Mouse (Mus musculus) limb, embryonic 10.5 days (tissue): ENCODE results near the gene Tsc1. TPM values are rescaled to one million over a fixed set of nuclear protein-coding genes. Genes with fewer than 3 reads are reported as not detected.
A peak's percentile ranks its signal among the peaks of the same experiment; 100 is the strongest.

Experiments
- DNase-seq: peaks from one replicate; pipeline ENCODE4 v3.0.0-alpha.2; 2017; ENCODE audit warnings: low spot score
- H3K27ac ChIP-seq: fragments of 300-500 bp; sonication (generic); 2 replicates; pipeline ENCODE4 v1.5.1; 2016; ENCODE audit warnings: mild to moderate bottlenecking
- H3K27me3 ChIP-seq: fragments of 300-500 bp; sonication (generic); 2 replicates; pipeline ENCODE4 v1.6.1; 2016; ENCODE audit warnings: low read depth, mild to moderate bottlenecking; ENCODE audit not compliant: poor library complexity, severe bottlenecking
- H3K36me3 ChIP-seq: fragments of 300-500 bp; sonication (generic); 2 replicates; pipeline ENCODE4 v1.6.1; 2016; ENCODE audit warnings: mild to moderate bottlenecking, moderate library complexity
- H3K4me1 ChIP-seq: fragments of 300-500 bp; sonication (generic); 2 replicates; pipeline ENCODE4 v1.6.1; 2016
- H3K4me3 ChIP-seq: fragments of 300-500 bp; sonication (generic); 2 replicates; pipeline ENCODE4 v1.5.1; 2016; ENCODE audit warnings: mild to moderate bottlenecking, moderate library complexity
- H3K9me3 ChIP-seq: fragments of 300-500 bp; sonication (generic); replicated peaks from 2 replicates; pipeline ENCODE4 v1.6.1; 2016; ENCODE audit warnings: mild to moderate bottlenecking
- WGBS: fragments of 180-500 bp; shearing (Covaris S2); methylation state at CpG from one replicate; pipeline ENCODE4 v1.1.7; 2016; 5-methylcytosine and 5-hydroxymethylcytosine counted together
- polyA plus RNA-seq: library from polyadenylated mRNA; unstranded; fragments of >200 nt; fragmentation: Nextera tagmentation; extraction: Ambion mirVana; gene quantifications from 2 replicates; pipeline ENCODE4 v1.2.1, GENCODE M21; 2016

Gene Tsc1
- 24.2 and 26.9 TPM in 2 replicates for polyA plus RNA-seq

GRCm38 (mm10) chr2:28640461-28641424, at the start of gene Tsc1:
TSS of gene Tsc1 (plus strand) at chr2:28641228.
- WGBS: 1% methylated on average over 47 of the region's 47 CpGs
- Histone ChIP-seq H3K4me1 (peaks cover 35% of the 10 kb centered on the region), H3K9me3 (no peaks in the 10 kb centered on the region), H3K27me3 (peaks cover 12% of the 10 kb centered on the region; the same call in 1 of the 2 replicates), H3K4me3 (peak within 1 kb of the TSS; percentile 86), H3K27ac (peak within 1 kb of the TSS; percentile 96), H3K36me3 (no peaks in the 10 kb centered on the region)
- peak; percentile 98 for DNase-seq

- no peaks in the 10 kb centered on the region for H3K4me1 ChIP-seq
- peaks cover 15% of the 10 kb centered on the region for H3K27me3 ChIP-seq
- no peak for DNase-seq
- 86% methylated on average over 2 of the region's 2 CpGs for WGBS
- no peak overlapping the region for H3K27ac ChIP-seq
- no peaks in the 10 kb centered on the region for H3K9me3 ChIP-seq
- H3K36me3 ChIP-seq: no peaks in the 10 kb centered on the region
- no peak overlapping the region for H3K4me3 ChIP-seq
Observed at GRCm38 (mm10) chr2:28591479-28591878, 49.5 kb upstream of the Tsc1 start.

GRCm38 (mm10) chr2:28592809-28593208, 48.2 kb upstream of the Tsc1 start:
- 6% methylated on average over 15 of the region's 15 CpGs for WGBS
- H3K4me3 ChIP-seq: no peak overlapping the region
- no peaks in the 10 kb centered on the region for H3K9me3 ChIP-seq
- H3K4me1 ChIP-seq: peaks cover 1% of the 10 kb centered on the region; the same call in 1 of the 2 replicates
- H3K36me3 ChIP-seq: no peaks in the 10 kb centered on the region
- H3K27ac ChIP-seq: no peak overlapping the region
- H3K27me3 ChIP-seq: peaks cover 15% of the 10 kb centered on the region; the same call in 1 of the 2 replicates
- peak; percentile 81 for DNase-seq

GRCm38 (mm10) chr2:28596021-28596420, 45.0 kb upstream of the Tsc1 start:
- Histone ChIP-seq H3K9me3 (no peaks in the 10 kb centered on the region), H3K36me3 (no peaks in the 10 kb centered on the region), H3K4me3 (no peak overlapping the region), H3K27me3 (peaks cover 15% of the 10 kb centered on the region; the same call in 1 of the 2 replicates), H3K27ac (no peak overlapping the region), H3K4me1 (peaks cover 16% of the 10 kb centered on the region)
- DNase-seq: no peak
- 77% methylated on average over 7 of the region's 7 CpGs for WGBS

- Histone ChIP-seq H3K4me1 (peaks cover 16% of the 10 kb centered on the region), H3K27me3 (peaks cover 15% of the 10 kb centered on the region; the same call in 1 of the 2 replicates), H3K9me3 (no peaks in the 10 kb centered on the region), H3K4me3 (no peak overlapping the region), H3K27ac (no peak overlapping the region), H3K36me3 (no peaks in the 10 kb centered on the region)
- DNase-seq: no peak
- 87% methylated on average over 7 of the region's 7 CpGs for WGBS
Observed at GRCm38 (mm10) chr2:28596998-28597397, 44.0 kb upstream of the Tsc1 start.

- Histone ChIP-seq H3K27me3 (peaks cover 12% of the 10 kb centered on the region; the same call in 1 of the 2 replicates), H3K9me3 (no peaks in the 10 kb centered on the region), H3K4me3 (no peak overlapping the region), H3K4me1 (peaks cover 16% of the 10 kb centered on the region), H3K27ac (no peak overlapping the region), H3K36me3 (no peaks in the 10 kb centered on the region)
- DNase-seq: no peak
- 77% methylated on average over 7 of the region's 7 CpGs for WGBS
Observed at GRCm38 (mm10) chr2:28597733-28598547, 43.1 kb upstream of the Tsc1 start.

GRCm38 (mm10) chr2:28598692-28599568, 42.1 kb upstream of the Tsc1 start:
- peaks cover 16% of the 10 kb centered on the region for H3K4me1 ChIP-seq
- H3K27ac ChIP-seq: 0 out of 2 replicates have a peak overlapping the region, but pooled peaks have one; percentile 32
- H3K27me3 ChIP-seq: 0 out of 2 replicates have a peak, but pooled peaks cover 2% of the 10 kb centered on the region
- DNase-seq: no peak
- no peaks in the 10 kb centered on the region for H3K9me3 ChIP-seq
- no peaks in the 10 kb centered on the region for H3K36me3 ChIP-seq
- 75% methylated on average over 12 of the region's 12 CpGs for WGBS
- H3K4me3 ChIP-seq: no peak overlapping the region

GRCm38 (mm10) chr2:28599569-28599900, 41.5 kb upstream of the Tsc1 start:
- peaks cover 16% of the 10 kb centered on the region for H3K4me1 ChIP-seq
- 78% methylated on average over 6 of the region's 6 CpGs for WGBS
- no peak for DNase-seq
- H3K4me3 ChIP-seq: no peak overlapping the region
- no peaks in the 10 kb centered on the region for H3K36me3 ChIP-seq
- H3K9me3 ChIP-seq: no peaks in the 10 kb centered on the region
- no peaks in the 10 kb centered on the region for H3K27me3 ChIP-seq
- no peak overlapping the region for H3K27ac ChIP-seq

- Histone ChIP-seq H3K9me3 (no peaks in the 10 kb centered on the region), H3K4me3 (no peak overlapping the region), H3K36me3 (no peaks in the 10 kb centered on the region), H3K27me3 (no peaks in the 10 kb centered on the region), H3K27ac (no peak overlapping the region), H3K4me1 (peaks cover 24% of the 10 kb centered on the region)
- 67% methylated on average over 12 of the region's 12 CpGs for WGBS
- no peak for DNase-seq
Observed at GRCm38 (mm10) chr2:28601720-28602590, 39.1 kb upstream of the Tsc1 start.

- DNase-seq: no peak
- no peak overlapping the region for H3K4me3 ChIP-seq
- H3K4me1 ChIP-seq: peaks cover 23% of the 10 kb centered on the region
- no peaks in the 10 kb centered on the region for H3K36me3 ChIP-seq
- H3K27ac ChIP-seq: no peak overlapping the region
- no peaks in the 10 kb centered on the region for H3K27me3 ChIP-seq
- H3K9me3 ChIP-seq: no peaks in the 10 kb centered on the region
- 94% methylated on average over 5 of the region's 5 CpGs for WGBS
Observed at GRCm38 (mm10) chr2:28603542-28603941, 37.5 kb upstream of the Tsc1 start.

GRCm38 (mm10) chr2:28605789-28606541, 35.1 kb upstream of the Tsc1 start:
- 79% methylated on average over 14 of the region's 14 CpGs for WGBS
- no peaks in the 10 kb centered on the region for H3K9me3 ChIP-seq
- H3K4me3 ChIP-seq: no peak overlapping the region
- H3K4me1 ChIP-seq: peaks cover 15% of the 10 kb centered on the region
- no peak overlapping the region for H3K27ac ChIP-seq
- DNase-seq: no peak
- H3K27me3 ChIP-seq: no peaks in the 10 kb centered on the region
- no peaks in the 10 kb centered on the region for H3K36me3 ChIP-seq
